Mouse (Mus musculus): Measurements from ENCODE around the gene Cd9.
"Not testable (repeated sequence)": the region's sequence is repeated elsewhere in the genome, so short reads cannot be mapped to it uniquely, and the experiment has no call there.

Gene Cd9

GRCm38 (mm10) chr6:125498062-125498461 is 3.5 kb upstream of the Cd9 start:
- no peak for DNase-seq

- DNase-seq: no peak
Measured at GRCm38 (mm10) chr6:125496417-125496816, 1.8 kb upstream of the Cd9 start.

GRCm38 (mm10) chr6:125495361-125495760 is 770 bp upstream of the Cd9 start:
- DNase-seq: no peak

GRCm38 (mm10) chr6:125493147-125493546 is 1.4 kb downstream of the Cd9 start:
- DNase-seq: no peak

- DNase-seq: no peak
Measured at GRCm38 (mm10) chr6:125492664-125493063, 1.9 kb downstream of the Cd9 start.

GRCm38 (mm10) chr6:125492033-125492432 is 2.6 kb downstream of the Cd9 start:
- no peak for DNase-seq

- DNase-seq: no peak
Measured at GRCm38 (mm10) chr6:125491393-125491792, 3.2 kb downstream of the Cd9 start.

GRCm38 (mm10) chr6:125489881-125490559 is 4.6 kb downstream of the Cd9 start:
- peak; percentile 28 for DNase-seq

GRCm38 (mm10) chr6:125485589-125485988 is 9.0 kb downstream of the Cd9 start:
- no peak for DNase-seq

GRCm38 (mm10) chr6:125484721-125485120 is 9.9 kb downstream of the Cd9 start:
- DNase-seq: no peak

GRCm38 (mm10) chr6:125484313-125484660 is 10.3 kb downstream of the Cd9 start:
- not testable (repeated sequence) for DNase-seq

GRCm38 (mm10) chr6:125483515-125484312 is 10.9 kb downstream of the Cd9 start:
- no peak for DNase-seq

- DNase-seq: no peak
Measured at GRCm38 (mm10) chr6:125482427-125482831, 12.2 kb downstream of the Cd9 start.

- no peak for DNase-seq
Measured at GRCm38 (mm10) chr6:125481667-125482390, 12.8 kb downstream of the Cd9 start.

GRCm38 (mm10) chr6:125480396-125481361 is 13.9 kb downstream of the Cd9 start:
- peak; percentile 32 for DNase-seq

- DNase-seq: no peak
Measured at GRCm38 (mm10) chr6:125479359-125479758, 15.2 kb downstream of the Cd9 start.

GRCm38 (mm10) chr6:125478135-125479128 is 16.2 kb downstream of the Cd9 start:
- no peak for DNase-seq

GRCm38 (mm10) chr6:125476826-125477589 is 17.6 kb downstream of the Cd9 start:
- no peak for DNase-seq

GRCm38 (mm10) chr6:125476090-125476489 is 18.5 kb downstream of the Cd9 start:
- no peak for DNase-seq

GRCm38 (mm10) chr6:125475184-125475583 is 19.4 kb downstream of the Cd9 start:
- DNase-seq: no peak
